Mouse (Mus musculus): ENCODE measurements around the gene Serinc3.
"Not testable (repeated sequence)": the region's sequence is repeated elsewhere in the genome, so short reads cannot be mapped to it uniquely, and the experiment has no call there.

Serinc3 gene

GRCm38 (mm10) chr2:163631715-163632114, 13.2 kb downstream of the Serinc3 start:
- in situ Hi-C loops (cut with MboI, MseI), result loop anchor here (25.0 kb wide), 1 partner anchor 456 kb away; no protein-coding TSS in a partner anchor

GRCm38 (mm10) chr2:163631223-163631622, 13.7 kb downstream of the Serinc3 start:
- in situ Hi-C loops (cut with MboI, MseI), result loop anchor here (25.0 kb wide), 1 partner anchor 456 kb away; no protein-coding TSS in a partner anchor

GRCm38 (mm10) chr2:163621401-163621800, 23.5 kb downstream of the Serinc3 start:
- in situ Hi-C loops (cut with MboI, MseI), result not testable (repeated sequence)

GRCm38 (mm10) chr2:163620451-163620850, 24.5 kb downstream of the Serinc3 start:
- in situ Hi-C loops (cut with MboI, MseI), result no loop called here

GRCm38 (mm10) chr2:163617874-163618273, 27.1 kb downstream of the Serinc3 start:
- in situ Hi-C loops (cut with MboI, MseI), result no loop called here

DNA sequence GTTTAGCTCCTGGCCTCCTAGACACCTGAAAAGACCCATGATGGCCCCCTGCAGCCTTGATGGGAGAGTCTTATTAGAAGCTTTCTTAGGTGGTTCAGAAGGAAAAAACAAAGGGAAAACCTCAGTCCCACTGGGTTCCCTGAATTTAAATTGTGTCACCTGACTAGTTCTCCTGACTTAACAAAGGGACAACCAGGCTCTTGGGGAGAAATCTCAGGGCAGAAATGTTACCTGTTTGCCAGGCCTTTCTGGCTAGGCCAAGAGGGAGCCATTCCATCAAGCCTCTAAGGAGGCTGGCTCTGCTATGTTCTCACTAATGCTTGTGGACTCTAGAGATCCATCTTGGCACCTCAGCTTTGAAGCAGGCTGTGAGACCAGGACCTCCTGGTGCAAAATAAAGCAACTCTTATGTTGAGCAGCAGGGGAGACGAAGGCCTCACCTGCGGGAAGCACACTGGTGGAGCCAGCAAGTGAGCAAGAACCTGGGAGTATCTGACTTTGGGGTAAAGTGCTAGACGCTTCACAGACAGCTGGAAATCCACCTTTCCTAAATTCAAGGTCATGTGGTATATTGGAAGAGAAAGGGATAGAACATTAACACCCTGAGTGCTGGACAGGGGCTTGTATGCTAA, 27.6 kb downstream of the Serinc3 start:
- in situ Hi-C loops (cut with MboI, MseI), result no loop called here

DNA sequence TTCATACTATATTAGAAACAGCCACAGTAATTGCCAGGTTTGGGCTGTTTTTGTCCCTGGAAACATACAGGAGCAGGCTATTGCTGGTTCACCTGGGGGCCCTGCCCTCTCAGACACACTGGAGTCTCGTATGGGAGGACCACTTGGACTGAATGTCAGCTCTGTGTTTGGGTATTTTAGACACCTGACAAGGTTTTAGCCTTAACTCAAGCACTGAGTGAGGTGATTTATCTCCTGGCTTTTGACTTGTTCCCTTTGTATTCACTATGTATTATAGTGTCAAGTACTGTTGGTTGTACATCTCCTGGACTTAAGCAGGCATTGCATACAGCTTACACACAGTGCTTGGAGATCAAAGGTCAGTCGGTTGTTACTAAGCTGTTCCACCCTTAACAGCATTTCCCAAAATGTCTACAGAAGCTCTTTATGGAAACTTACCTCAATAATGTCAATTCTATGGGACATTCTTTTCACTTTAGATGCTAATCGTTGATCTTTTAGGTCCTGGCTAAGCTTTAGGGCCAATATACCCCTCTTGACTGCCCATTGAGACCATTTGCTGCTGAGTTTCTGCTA, 28.2 kb downstream of the Serinc3 start:
- in situ Hi-C loops (cut with MboI, MseI), result no loop called here

DNA sequence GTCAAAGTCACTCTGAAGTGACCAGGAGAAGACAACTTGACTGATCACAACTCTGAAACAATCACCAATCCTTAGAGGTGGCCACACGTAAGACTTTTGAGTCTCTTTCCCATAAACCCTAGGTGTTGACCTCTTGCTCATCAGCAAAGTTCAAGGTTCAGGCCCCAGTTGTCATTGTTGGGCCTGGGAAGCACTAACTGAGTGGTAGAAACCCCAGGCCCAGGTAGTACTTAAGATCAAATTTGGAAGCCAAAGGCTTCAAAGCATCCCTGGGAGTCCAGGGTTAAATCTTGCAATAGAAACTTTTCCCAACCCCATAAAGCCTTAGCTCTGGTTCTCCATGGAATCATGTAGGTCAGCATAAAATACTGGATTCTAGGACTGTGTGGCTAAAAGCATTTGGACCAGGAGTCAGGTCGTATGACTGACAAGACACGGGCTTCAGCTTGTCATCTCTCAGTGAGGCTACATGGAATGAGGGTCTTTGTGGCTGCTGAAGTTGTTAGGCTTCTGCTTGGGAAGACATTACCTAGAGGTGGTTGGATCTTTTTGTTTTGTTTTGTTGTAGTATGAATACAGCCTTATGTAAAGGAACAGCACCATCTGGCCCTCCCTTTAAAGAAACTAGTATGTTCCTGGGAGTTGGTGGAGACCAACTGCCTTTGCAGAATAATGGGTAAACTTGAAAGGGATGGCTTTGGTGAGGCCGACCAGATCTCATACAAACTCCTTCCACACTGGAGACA, 28.9 kb downstream of the Serinc3 start:
- in situ Hi-C loops (cut with MboI, MseI), result no loop called here

- in situ Hi-C loops (cut with MboI, MseI), result no loop called here
Observed at GRCm38 (mm10) chr2:163615401-163615800, 29.5 kb downstream of the Serinc3 start.

DNA sequence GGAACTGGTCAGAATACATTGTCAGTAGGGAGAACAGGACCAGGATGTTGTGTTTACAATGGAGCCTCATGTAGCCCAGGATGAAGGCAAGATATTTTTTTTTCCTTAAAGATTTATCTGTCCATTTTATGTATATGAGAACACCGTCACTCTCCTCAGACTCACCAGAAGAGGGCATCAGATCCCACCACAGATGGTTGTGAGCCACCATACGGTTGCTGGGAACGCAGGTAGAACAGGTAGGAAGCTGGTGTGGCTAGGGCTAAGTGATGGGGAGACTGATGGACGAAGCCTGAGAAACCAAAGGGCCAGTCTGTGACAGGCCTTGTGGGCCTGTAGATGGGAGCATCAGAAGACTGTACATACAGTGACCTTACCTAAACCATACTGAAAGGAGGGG, 30.9 kb downstream of the Serinc3 start:
- in situ Hi-C loops (cut with MboI, MseI), result no loop called here

DNA sequence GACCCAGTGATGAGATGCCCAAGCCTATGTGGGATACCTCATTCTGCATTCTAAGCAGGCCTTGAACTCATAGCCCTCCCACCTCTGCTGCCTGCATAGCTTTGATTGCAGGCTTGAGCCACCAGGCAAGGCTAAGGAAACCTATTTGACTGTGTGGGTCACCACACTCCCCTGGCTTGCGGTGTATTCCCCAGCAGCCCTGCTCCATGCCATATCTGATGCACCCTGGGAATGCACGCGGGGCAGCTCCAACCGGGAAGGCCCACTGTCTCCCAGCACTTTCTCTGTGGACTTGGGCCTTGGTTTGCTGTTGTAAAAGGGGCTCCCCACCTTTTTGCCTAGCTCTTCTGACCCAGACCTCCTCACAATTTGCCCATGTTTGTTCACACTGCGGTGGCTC, 31.7 kb downstream of the Serinc3 start:
- in situ Hi-C loops (cut with MboI, MseI), result no loop called here

DNA sequence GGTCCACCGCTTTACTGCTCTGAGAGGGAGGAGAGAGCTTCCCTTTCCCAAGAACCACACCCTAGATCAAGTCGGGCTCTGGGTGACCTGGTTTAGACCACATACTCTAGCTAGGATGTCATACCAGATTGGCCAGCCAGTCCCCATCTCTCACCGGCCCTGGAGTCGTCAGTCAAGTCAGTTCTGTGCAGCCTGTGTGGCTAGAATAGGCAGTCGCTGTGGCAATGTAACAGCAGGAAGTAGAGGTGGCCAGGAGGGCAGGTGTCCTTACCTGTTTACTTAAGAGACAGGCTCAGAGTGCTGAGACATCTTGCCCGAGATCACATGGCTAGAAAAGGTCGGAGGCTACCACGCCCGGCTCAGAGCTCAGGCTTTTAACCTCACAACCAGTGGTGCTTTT, 33.8 kb downstream of the Serinc3 start:
- in situ Hi-C loops (cut with MboI, MseI), result no loop called here

GRCm38 (mm10) chr2:163609281-163609975, 35.5 kb downstream of the Serinc3 start:
- in situ Hi-C loops (cut with MboI, MseI), result no loop called here

GRCm38 (mm10) chr2:163608008-163608407, 36.9 kb downstream of the Serinc3 start:
- in situ Hi-C loops (cut with MboI, MseI), result no loop called here

GRCm38 (mm10) chr2:163606161-163606560, 38.8 kb downstream of the Serinc3 start:
- in situ Hi-C loops (cut with MboI, MseI), result no loop called here

DNA sequence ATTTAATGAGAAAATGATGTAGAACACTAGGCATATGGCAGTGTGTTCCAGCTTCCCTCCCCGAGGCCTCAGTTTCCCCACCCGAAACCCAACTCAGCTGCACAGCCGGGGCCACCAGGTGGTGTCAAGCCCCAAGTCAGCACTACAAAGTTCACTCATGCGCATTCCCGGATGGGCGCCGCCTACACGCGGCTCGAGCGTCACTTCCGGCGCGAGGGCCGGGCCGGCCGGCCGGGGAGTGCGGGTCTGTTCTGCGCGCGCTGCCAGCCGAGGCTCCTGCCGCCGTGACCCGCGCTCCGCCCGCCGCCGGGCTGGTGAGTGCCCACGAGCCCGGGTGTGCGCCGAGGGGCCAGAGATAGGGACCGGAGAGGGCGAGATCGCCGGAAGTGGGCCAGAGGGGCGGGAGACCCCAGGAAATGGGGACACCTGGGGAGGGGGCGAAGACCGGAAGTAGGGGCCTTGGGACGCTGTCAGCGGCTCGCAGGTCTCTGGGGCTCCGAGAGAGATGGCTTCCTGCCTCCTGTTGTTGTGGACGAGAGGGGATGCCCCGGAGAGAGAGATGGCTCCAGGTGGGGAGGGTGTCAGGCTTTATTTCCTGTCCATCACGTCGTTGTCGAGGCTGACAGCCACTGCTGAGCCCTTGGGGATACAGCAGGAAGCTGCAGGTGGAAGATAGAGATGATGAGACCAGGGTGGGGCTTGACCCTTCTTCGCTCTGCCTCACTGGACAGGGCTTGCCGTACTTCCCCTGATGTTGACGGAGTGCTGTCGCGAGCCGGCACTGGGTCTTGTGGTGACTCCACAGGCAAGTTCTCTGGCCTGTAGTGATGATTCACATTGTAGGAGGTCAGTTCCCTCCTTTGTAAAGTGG, 42.6 kb downstream of the Serinc3 start, which contains the start of gene Ttpal:
TSS of gene Ttpal (plus strand) at position 214 of the 871 bp plus-strand sequence.
- in situ Hi-C loops (cut with MboI, MseI), result no loop called here

- in situ Hi-C loops (cut with MboI, MseI), result no loop called here
Observed at GRCm38 (mm10) chr2:163601712-163602100, 43.2 kb downstream of the Serinc3 start.

DNA sequence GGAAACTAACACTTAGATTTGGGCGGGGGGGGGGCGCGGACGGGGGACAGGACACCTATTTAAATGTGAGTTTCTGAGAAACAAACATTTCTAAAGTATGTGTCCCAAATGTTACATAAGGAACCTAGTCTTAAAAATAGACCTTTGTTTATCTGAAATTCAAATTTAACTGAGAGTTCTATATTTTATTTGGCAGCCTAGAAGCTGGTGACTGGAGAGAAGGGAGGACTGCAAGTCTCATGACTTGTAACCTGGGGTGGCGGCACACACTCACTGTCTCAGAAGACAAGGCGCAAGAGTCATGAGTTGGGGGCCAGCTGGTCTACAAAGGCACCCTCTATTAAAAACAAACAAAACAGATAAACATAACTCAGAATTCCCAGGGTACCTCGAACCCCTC, 43.9 kb downstream of the Serinc3 start:
- in situ Hi-C loops (cut with MboI, MseI), result no loop called here

DNA sequence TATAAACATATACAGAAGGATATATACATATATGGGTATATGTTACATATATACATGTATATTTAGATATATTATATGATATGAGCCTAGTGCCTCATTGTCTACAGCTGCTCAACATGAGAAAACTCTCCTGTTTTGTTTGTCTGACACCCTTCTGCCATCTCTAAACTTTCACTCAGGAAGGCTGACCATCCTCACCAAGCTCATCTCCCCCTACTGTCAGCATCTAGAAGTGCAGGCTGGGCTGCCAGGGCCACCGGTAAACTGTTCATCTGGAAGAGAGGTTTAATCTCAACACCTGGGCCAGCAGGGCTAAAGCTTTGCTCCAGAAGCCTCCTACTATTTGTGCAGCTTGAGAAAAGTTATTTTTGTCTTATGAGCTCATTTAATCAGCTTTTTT, 45.7 kb downstream of the Serinc3 start:
- in situ Hi-C loops (cut with MboI, MseI), result no loop called here

GRCm38 (mm10) chr2:163597661-163598060, 47.3 kb downstream of the Serinc3 start:
- in situ Hi-C loops (cut with MboI, MseI), result no loop called here

GRCm38 (mm10) chr2:163596873-163597155, 48.1 kb downstream of the Serinc3 start:
- in situ Hi-C loops (cut with MboI, MseI), result no loop called here
